Mouse (Mus musculus) ES-Bruce4 (cell line): ENCODE data around the gene Aip.

Experiments used
- CTCF ChIP-seq: IDR thresholded peaks from one replicate; pipeline ENCODE4 v1.8.1; 2011; ENCODE audit warnings: low read depth, low read length
- EP300 ChIP-seq: IDR thresholded peaks from 2 replicates; pipeline ENCODE4 v1.6.1; 2011; ENCODE audit warnings: low read depth, low read length; ENCODE audit not compliant: insufficient read depth
- POLR2A ChIP-seq: IDR thresholded peaks from one replicate; pipeline ENCODE4 v1.8.1; 2011; ENCODE audit warnings: low read length; ENCODE audit not compliant: insufficient read depth

- TF ChIP-seq CTCF: no peak
- no peak for TF ChIP-seq EP300
- no peak for TF ChIP-seq POLR2A
These were observed 38.6 kb downstream of the Aip start for GRCm38 (mm10) chr19:4087090-4087489.
